Comparison of ENCODE assay signal across 23 mouse cellular contexts in the genomic region with DNA sequence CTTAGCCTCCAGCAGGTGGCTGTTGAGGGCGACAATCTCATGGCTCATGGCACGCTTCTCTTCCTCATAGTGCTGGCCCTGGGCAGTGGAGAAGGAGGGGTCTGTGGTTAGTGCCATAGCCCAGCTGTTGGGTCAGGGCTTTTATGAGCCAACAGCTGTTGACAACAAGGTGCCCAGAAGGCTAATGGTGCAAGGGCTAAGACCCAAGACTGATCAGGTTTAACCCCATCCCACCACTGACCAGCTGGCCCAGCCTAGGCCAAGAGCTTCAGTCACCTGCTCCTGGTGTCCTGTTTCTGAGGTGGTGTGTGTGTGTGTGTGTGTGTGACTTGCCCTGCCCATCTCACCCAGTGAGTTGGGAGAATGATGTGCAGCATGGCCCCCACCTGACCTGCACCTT. TPM values are rescaled to one million over a fixed set of nuclear protein-coding genes. Genes with fewer than 3 reads are reported as not detected.
DNase-seq lines count a peak whose midpoint lies in the region; ATAC-seq and TF ChIP-seq lines count a peak whose summit lies in the region.
"Had no signal": no experiment of that assay in that cellular context is flagged by ENCODE, and none has a peak within 500 bp of the region (broad histone marks: within the 10 kb centered on the region; RNA-seq: fewer than 3 reads in every experiment).

No protein-coding gene starts in this region.

- ATAC-seq in hindbrain, postnatal 0 days: no peak
- ATAC-seq in midbrain, embryonic 15.5 days (replicated peaks): no peak
- ATAC-seq: activated CD4-positive, CD25-positive, alpha-beta regulatory T cell, adult 4 months; CD4-positive, CD25-positive, alpha-beta regulatory T cell, adult 4 months; Patski had no signal

- no peak overlapping the region for H3ac ChIP-seq in myocyte (ENCODE audit: control insufficient read depth, insufficient read length)

- H3K36me3 ChIP-seq in hindbrain, embryonic 10.5 days: peaks cover 12% of the 10 kb centered on the region
- no peaks in the 10 kb centered on the region for H3K36me3 ChIP-seq in hindbrain, postnatal 0 days (ENCODE audit: insufficient read depth, low read length)
- peaks cover 13% of the 10 kb centered on the region for H3K36me3 ChIP-seq in midbrain, embryonic 10.5 days
- H3K36me3 ChIP-seq in midbrain, embryonic 15.5 days (replicated peaks): no peaks in the 10 kb centered on the region
- H3K36me3 ChIP-seq in myocyte (ENCODE audit: control insufficient read depth, insufficient read depth): no peaks in the 10 kb centered on the region
- H3K36me3 ChIP-seq: G1E had no signal

- no peak for TF ChIP-seq CTCF in hindbrain, postnatal 0 days (IDR thresholded peaks at IDR 0.05; ENCODE audit: low read depth)

- DNase-seq in gastrocnemius, postnatal 14 days: peak; percentile 53
- DNase-seq in gastrocnemius, adult 8-10 months (ENCODE audit: low spot score in 2 of 2): no peak
- no peak for DNase-seq in hindbrain, embryonic 10.5 days (ENCODE audit: low spot score)
- DNase-seq in hindbrain, postnatal 0 days (ENCODE audit: low spot score): no peak
- DNase-seq in midbrain, embryonic 10.5 days (ENCODE audit: low spot score): no peak
- no peak for DNase-seq in Muller cell, postnatal 12 days (ENCODE audit: inconsistent ontology term)
- DNase-seq: adrenal gland, adult 2 months; adrenal gland, adult 8-10 months; adrenal gland, postnatal 10 days; adrenal gland, postnatal 14 days; adrenal gland, postnatal 25 days; adrenal gland, postnatal 36 days; B cell, adult 2 months; cerebellum, adult 11 months; cerebellum, adult 11-12 months; cerebellum, adult 18-20 months had no signal

- no peak for TF ChIP-seq POLR2A in myocyte (IDR thresholded peaks at IDR 0.05; ENCODE audit: insufficient read length, low read depth)

- peaks cover 61% of the 10 kb centered on the region for H3K27me3 ChIP-seq in hindbrain, embryonic 10.5 days (ENCODE audit: insufficient read depth, poor library complexity, severe bottlenecking)
- no peaks in the 10 kb centered on the region for H3K27me3 ChIP-seq in hindbrain, postnatal 0 days (ENCODE audit: insufficient read depth, low read length)
- H3K27me3 ChIP-seq in midbrain, embryonic 10.5 days (ENCODE audit: low read depth, poor library complexity, severe bottlenecking): peaks cover 61% of the 10 kb centered on the region
- H3K27me3 ChIP-seq in midbrain, embryonic 15.5 days (replicated peaks): peaks cover 6% of the 10 kb centered on the region; the same call in 1 of the 2 replicates
- peaks cover 29% of the 10 kb centered on the region for H3K27me3 ChIP-seq in myocyte (ENCODE audit: control insufficient read depth, insufficient read depth, insufficient read length)
- H3K27me3 ChIP-seq: Patski had no signal

- H3K4me1 ChIP-seq in hindbrain, embryonic 10.5 days (replicated peaks): peaks cover 47% of the 10 kb centered on the region
- H3K4me1 ChIP-seq in hindbrain, postnatal 0 days (ENCODE audit: insufficient read depth, low read length): peaks cover 9% of the 10 kb centered on the region; the same call in 1 of the 2 replicates
- peaks cover 47% of the 10 kb centered on the region for H3K4me1 ChIP-seq in midbrain, embryonic 10.5 days
- peaks cover 17% of the 10 kb centered on the region for H3K4me1 ChIP-seq in midbrain, embryonic 15.5 days

- H3K9me3 ChIP-seq in hindbrain, embryonic 10.5 days: peaks cover 9% of the 10 kb centered on the region
- no peaks in the 10 kb centered on the region for H3K9me3 ChIP-seq in hindbrain, postnatal 0 days (ENCODE audit: low read length)
- peaks cover 10% of the 10 kb centered on the region for H3K9me3 ChIP-seq in midbrain, embryonic 10.5 days (replicated peaks)
- H3K9me3 ChIP-seq in midbrain, embryonic 15.5 days: no peaks in the 10 kb centered on the region

- WGBS in hindbrain, embryonic 10.5 days: 82% methylated on average over 2 of the region's 2 CpGs
- 91% methylated on average over 2 of the region's 2 CpGs for WGBS in hindbrain, postnatal 0 days
- 84% methylated on average over 2 of the region's 2 CpGs for WGBS in midbrain, embryonic 10.5 days
- 96% methylated on average over 2 of the region's 2 CpGs for WGBS in midbrain, embryonic 15.5 days

- 0 out of 2 replicates have a peak overlapping the region, but pooled peaks have one; percentile 64 for H3K27ac ChIP-seq in hindbrain, embryonic 10.5 days
- no peak overlapping the region for H3K27ac ChIP-seq in hindbrain, postnatal 0 days
- peak overlapping the region; percentile 71 for H3K27ac ChIP-seq in midbrain, embryonic 10.5 days (replicated peaks)
- no peak overlapping the region for H3K27ac ChIP-seq in midbrain, embryonic 15.5 days

- no peak overlapping the region for H3K9ac ChIP-seq in hindbrain, postnatal 0 days (replicated peaks; ENCODE audit: low read length)
- H3K9ac ChIP-seq in midbrain, embryonic 15.5 days: no peak overlapping the region

- intact Hi-C loops in gastrocnemius, postnatal 14 days (cut with DNase I; ENCODE audit: low total_unique reads): no loop called here

- no peak overlapping the region for H3K4me2 ChIP-seq in hindbrain, postnatal 0 days (ENCODE audit: low read depth, low read length)
- H3K4me2 ChIP-seq in midbrain, embryonic 15.5 days: no peak overlapping the region
- H3K4me2 ChIP-seq in myocyte (ENCODE audit: low read depth): no peak overlapping the region

- H3K4me3 ChIP-seq in hindbrain, embryonic 10.5 days: no peak overlapping the region
- H3K4me3 ChIP-seq in hindbrain, postnatal 0 days (ENCODE audit: low read length): no peak overlapping the region
- H3K4me3 ChIP-seq in midbrain, embryonic 10.5 days: no peak overlapping the region
- H3K4me3 ChIP-seq in midbrain, embryonic 15.5 days: no peak overlapping the region
- no peak overlapping the region for H3K4me3 ChIP-seq in myocyte

- H3K79me2 ChIP-seq in myocyte (ENCODE audit: control insufficient read depth, insufficient read depth): no peaks in the 10 kb centered on the region

TF ChIP-seq in myocyte, 11 proteins besides CTCF, POLR2A, EP300 and RAD21:
- TF ChIP-seq MYOD1 (IDR thresholded peaks at IDR 0.05; ENCODE audit: control insufficient read depth in 1 of 3, insufficient read length in 2 of 3, low read depth in 2 of 3) (peak in 2 of 3 experiments; percentile 72 to 79), TCF12 (IDR thresholded peaks at IDR 0.05; ENCODE audit: insufficient read depth, poor library complexity, severe bottlenecking) (peak; percentile 74), TCF3 (IDR thresholded peaks at IDR 0.05; ENCODE audit: insufficient read length, low read depth) (peak; percentile 49), SRF (IDR thresholded peaks at IDR 0.05; ENCODE audit: control insufficient read depth, insufficient read length, low read depth) (no peak), MAX (IDR thresholded peaks at IDR 0.05; ENCODE audit: low read depth) (no peak), E2F4 (IDR thresholded peaks at IDR 0.05; ENCODE audit: insufficient read depth) (no peak), MYOG (IDR thresholded peaks at IDR 0.05; ENCODE audit: control insufficient read depth in 1 of 3, insufficient read depth in 1 of 3, insufficient read length in 2 of 3, low read depth in 2 of 3) (peak; percentile 85 to 87 (median 85))

RNA-seq across cellular contexts. Expression of a gene that starts 31.0 kb away (rescaled TPM):
- 1 to 10 TPM; 1.0 to 1.3 TPM for total RNA-seq in gastrocnemius, postnatal 14 days (2021)
- total RNA-seq in gastrocnemius, adult 8-10 months (2022): under 1 TPM in 2 of 4 experiments, not detected in 2; 0.13 to 0.31 TPM
- 6.0 and 16.2 TPM in 2 replicates for polyA plus RNA-seq in hindbrain, embryonic 10.5 days (2016; fragmentation: Nextera tagmentation; extraction: Ambion mirVana)
- 60.4 and 76.9 TPM in 2 replicates for total RNA-seq in hindbrain, postnatal 0 days (2014; rRNA removed)
- polyA plus RNA-seq in hindbrain, postnatal 0 days (2015; fragmentation: Nextera tagmentation; extraction: Ambion mirVana): 20.2 and 22.4 TPM in 2 replicates
- 4.3 and 4.8 TPM in 2 replicates for polyA plus RNA-seq in midbrain, embryonic 10.5 days (2016; fragmentation: Nextera tagmentation; extraction: Ambion mirVana)
- polyA plus RNA-seq in midbrain, embryonic 15.5 days (2015; fragmentation: Nextera tagmentation; extraction: Ambion mirVana): 30.8 and 34.0 TPM in 2 replicates
- 0.10 TPM for polyA plus RNA-seq in myocyte (2012; fragmentation: generic; extraction: Trizol)
- total RNA-seq: G1E, MEL had no signal
- polyA plus RNA-seq: activated CD4-positive, CD25-positive, alpha-beta regulatory T cell, adult 4 months; G1E had no signal

Comparison
In these comparisons a context has a peak if more than half of its experiments do, and no peak if none do; other contexts are left out.
1. H3K27ac ChIP-seq: peak in hindbrain, embryonic 10.5 days (single experiment) and midbrain, embryonic 10.5 days (single experiment); none in hindbrain, postnatal 0 days (single experiment) and midbrain, embryonic 15.5 days (single experiment).